ENCODE assay signal across 11 mouse cellular contexts in genomic region chr2:29426684-29427083, GRCm38 (mm10).
DNase-seq lines count a peak whose midpoint lies in the region; ATAC-seq and TF ChIP-seq lines count a peak whose summit lies in the region.
"Had no signal": no experiment of that assay in that cellular context is flagged by ENCODE, and none has a peak within 500 bp of the region (broad histone marks: within the 10 kb centered on the region; RNA-seq: fewer than 3 reads in every experiment).

No protein-coding gene starts in this region.

- no peaks in the 10 kb centered on the region for H3K9me3 ChIP-seq in liver, embryonic 11.5 days (ENCODE audit: control insufficient read depth, low read length)
- H3K9me3 ChIP-seq in stomach, postnatal 0 days (ENCODE audit: control insufficient read depth, low read length): no peaks in the 10 kb centered on the region
- H3K9me3 ChIP-seq: hindbrain, embryonic 15.5 days; limb, embryonic 15.5 days had no signal

- no peaks in the 10 kb centered on the region for H3K36me3 ChIP-seq in liver, adult 2 months (ENCODE audit: control insufficient read depth, insufficient read depth, low read length)
- H3K36me3 ChIP-seq in liver, embryonic 11.5 days (ENCODE audit: control insufficient read depth, insufficient read depth, low read length): no peaks in the 10 kb centered on the region
- no peaks in the 10 kb centered on the region for H3K36me3 ChIP-seq in stomach, postnatal 0 days (ENCODE audit: control insufficient read depth, insufficient read depth, low read length)
- H3K36me3 ChIP-seq: hindbrain, embryonic 15.5 days; limb, embryonic 15.5 days had no signal

- no peak overlapping the region for H3K4me3 ChIP-seq in liver, adult 2 months (ENCODE audit: insufficient read depth, low read depth, low read length)
- H3K4me3 ChIP-seq in liver, embryonic 11.5 days (ENCODE audit: low read depth, low read length): no peak overlapping the region
- no peak overlapping the region for H3K4me3 ChIP-seq in stomach, postnatal 0 days (ENCODE audit: low read depth, low read length)
- H3K4me3 ChIP-seq: hindbrain, embryonic 15.5 days; limb, embryonic 15.5 days had no signal

- 19% methylated on average over 3 of the region's 3 CpGs for WGBS in liver, adult 2 months
- 72% methylated on average over 3 of the region's 3 CpGs for WGBS in liver, embryonic 11.5 days
- 43% methylated on average over 3 of the region's 3 CpGs for WGBS in stomach, postnatal 0 days

- no peak for TF ChIP-seq CTCF in liver, adult 2 months (IDR thresholded peaks at IDR 0.05; ENCODE audit: low read depth, low read length)
- TF ChIP-seq CTCF in stomach, postnatal 0 days (IDR thresholded peaks at IDR 0.05; ENCODE audit: low read depth): peak; percentile 16

- no peak overlapping the region for H3K9ac ChIP-seq in liver, adult 2 months (ENCODE audit: low read depth, low read length)
- H3K9ac ChIP-seq in liver, embryonic 11.5 days (ENCODE audit: low read depth, low read length): no peak overlapping the region
- H3K9ac ChIP-seq in stomach, postnatal 0 days (ENCODE audit: low read length): no peak overlapping the region
- H3K9ac ChIP-seq: hindbrain, embryonic 15.5 days; limb, embryonic 15.5 days had no signal

- peak; percentile 63 for DNase-seq in liver, adult 2 months (ENCODE audit: extremely low read depth, low read depth, low spot score)
- DNase-seq in liver, embryonic 11.5 days (ENCODE audit: low spot score): no peak
- peak; percentile 23 for DNase-seq in gastrocnemius, postnatal 25 days
- no peak for DNase-seq in stomach, postnatal 0 days (ENCODE audit: low spot score)
- no peak for DNase-seq in natural killer cell, adult 2 months (ENCODE audit: low spot score in 2 of 2)
- no peak for DNase-seq in ovary, postnatal 36 days (ENCODE audit: low spot score)

- no peaks in the 10 kb centered on the region for H3K27me3 ChIP-seq in liver, adult 2 months (ENCODE audit: control insufficient read depth, insufficient read depth, low read length)
- no peaks in the 10 kb centered on the region for H3K27me3 ChIP-seq in liver, embryonic 11.5 days (replicated peaks; ENCODE audit: control insufficient read depth, insufficient read depth, low read length)
- no peaks in the 10 kb centered on the region for H3K27me3 ChIP-seq in stomach, postnatal 0 days (ENCODE audit: control insufficient read depth, insufficient read depth, low read length)
- H3K27me3 ChIP-seq: hindbrain, embryonic 15.5 days; limb, embryonic 15.5 days had no signal

- no peak for ATAC-seq in liver, embryonic 11.5 days (replicated peaks; ENCODE audit: low FRiP score)
- peak; percentile 74 for ATAC-seq in cerebellum, adult (ENCODE audit: insufficient number of reproducible peaks, low FRiP score, low TSS enrichment)
- no peak for ATAC-seq in stomach, postnatal 0 days (ENCODE audit: low FRiP score, low TSS enrichment)
- ATAC-seq: forebrain, embryonic 16.5 days had no signal

- no peak for TF ChIP-seq POLR2A in liver, adult 2 months (IDR thresholded peaks at IDR 0.05; ENCODE audit: extremely low read depth, insufficient read depth, low read length)

- peaks cover 11% of the 10 kb centered on the region for H3K4me1 ChIP-seq in liver, adult 2 months (ENCODE audit: control insufficient read depth, insufficient read depth, low read length)
- no peaks in the 10 kb centered on the region; the same call in 1 of the 2 replicates for H3K4me1 ChIP-seq in liver, embryonic 11.5 days (replicated peaks; ENCODE audit: control insufficient read depth, insufficient read depth, low read length)
- no peaks in the 10 kb centered on the region; the same call in 1 of the 2 replicates for H3K4me1 ChIP-seq in stomach, postnatal 0 days (replicated peaks; ENCODE audit: control insufficient read depth, insufficient read depth)

- peaks cover 9% of the 10 kb centered on the region; the same call in 1 of the 2 replicates for H3K79me2 ChIP-seq in liver, adult 2 months (ENCODE audit: control insufficient read depth, insufficient read depth, low read length)

- TF ChIP-seq EP300 in stomach, postnatal 0 days (optimal IDR thresholded peaks at IDR 0.05): no peak

- no peak overlapping the region for H3K4me2 ChIP-seq in liver, embryonic 11.5 days
- H3K4me2 ChIP-seq in stomach, postnatal 0 days (replicated peaks; ENCODE audit: low read depth): no peak overlapping the region
- H3K4me2 ChIP-seq: hindbrain, embryonic 15.5 days; limb, embryonic 15.5 days had no signal

- H3K27ac ChIP-seq in liver, adult 2 months (replicated peaks; ENCODE audit: insufficient read depth, low read depth, low read length): no peak overlapping the region
- H3K27ac ChIP-seq in liver, embryonic 11.5 days (ENCODE audit: low read depth, low read length): no peak overlapping the region
- no peak overlapping the region for H3K27ac ChIP-seq in stomach, postnatal 0 days (replicated peaks)
- H3K27ac ChIP-seq: hindbrain, embryonic 15.5 days; limb, embryonic 15.5 days; macrophage had no signal

Comparison
In these comparisons a context has a peak if more than half of its experiments do, and no peak if none do; other contexts are left out.
1. DNase-seq: peak in liver, adult 2 months (single experiment) and gastrocnemius, postnatal 25 days (single experiment); none in liver, embryonic 11.5 days (single experiment), stomach, postnatal 0 days (single experiment), natural killer cell, adult 2 months (0 of 2) and ovary, postnatal 36 days (single experiment).